Mouse (Mus musculus) limb, embryonic 14.5 days (tissue): ENCODE results near the gene Paqr4. TPM values are rescaled to one million over a fixed set of nuclear protein-coding genes. Genes with fewer than 3 reads are reported as not detected.
A peak's percentile ranks its signal among the peaks of the same experiment; 100 is the strongest.

ENCODE experiments used
- ATAC-seq: fragments of 200-750 bp; cut with Nextera tagmentation; 2 replicates; pipeline ENCODE4 v1.8.0; 2017; ENCODE audit warnings: low read depth, moderate number of reproducible peaks, moderate TSS enrichment; ENCODE audit not compliant: low FRiP score
- DNase-seq: peaks from one replicate; pipeline ENCODE4 v3.0.0-alpha.2; 2015; ENCODE audit warnings: low spot score
- H3K27ac ChIP-seq: fragments of 300-500 bp; sonication (generic); replicated peaks from 2 replicates; pipeline ENCODE4 v1.5.1; 2014; ENCODE audit warnings: low read depth, mild to moderate bottlenecking, low read length, moderate library complexity, mixed read lengths
- H3K27me3 ChIP-seq: fragments of 300-500 bp; sonication (generic); 2 replicates; pipeline ENCODE4 v1.6.1; 2014; ENCODE audit warnings: low read length, mixed read lengths; ENCODE audit not compliant: control insufficient read depth, insufficient read depth
- H3K36me3 ChIP-seq: fragments of 300-500 bp; sonication (generic); 2 replicates; pipeline ENCODE4 v1.6.1; 2014; ENCODE audit warnings: mild to moderate bottlenecking, low read length, moderate library complexity, mixed read lengths; ENCODE audit not compliant: control insufficient read depth, insufficient read depth
- H3K4me1 ChIP-seq: fragments of 300-500 bp; sonication (generic); 2 replicates; pipeline ENCODE4 v1.6.1; 2014; ENCODE audit warnings: antibody characterized with exemption, low read length, mixed read lengths; ENCODE audit not compliant: control insufficient read depth, insufficient read depth
- H3K4me2 ChIP-seq: fragments of 300-500 bp; sonication (generic); replicated peaks from 2 replicates; pipeline ENCODE4 v1.6.1; 2014; ENCODE audit warnings: low read depth, mild to moderate bottlenecking, low read length, moderate library complexity; ENCODE audit not compliant: severe bottlenecking
- H3K4me3 ChIP-seq: fragments of 300-500 bp; sonication (generic); replicated peaks from 2 replicates; pipeline ENCODE4 v1.5.1; 2014; ENCODE audit warnings: low read length
- H3K9ac ChIP-seq: fragments of 300-500 bp; sonication (generic); 2 replicates; pipeline ENCODE4 v1.6.1; 2014; ENCODE audit warnings: mild to moderate bottlenecking, low read depth, low read length, moderate library complexity; ENCODE audit not compliant: severe bottlenecking
- H3K9me3 ChIP-seq: fragments of 300-500 bp; sonication (generic); 2 replicates; pipeline ENCODE4 v1.6.1; 2016; ENCODE audit warnings: low read length; ENCODE audit not compliant: control insufficient read depth
- POLR2A ChIP-seq: fragments of 200-500 bp; IDR thresholded peaks from 2 replicates; pipeline ENCODE4 v1.8.0; 2012; ENCODE audit warnings: inconsistent platforms, mild to moderate bottlenecking, moderate library complexity, borderline replicate concordance; ENCODE audit not compliant: insufficient read depth, insufficient read length; ENCODE audit errors: extremely low read depth
- WGBS: fragments of 180-500 bp; shearing (Covaris S2); extraction: QIAGEN DNeasy Blood & Tissue Kit; methylation state at CpG from one replicate; pipeline ENCODE4 v1.1.7; 2014; 5-methylcytosine and 5-hydroxymethylcytosine counted together
- polyA plus RNA-seq, 2 experiments: library from polyadenylated mRNA; depleted of rRNA in 1 of 2; stranded (reverse) in 1 of 2; unstranded in 1 of 2; fragments of >200 nt; fragmentation: Nextera tagmentation in 1 of 2; extraction: Ambion mirVana in 1 of 2; gene quantifications; 2 replicates each; pipeline versions ENCODE4 v1.2.1 to v1.2.3; 2012 to 2014

Gene Paqr4
- polyA plus RNA-seq, 2 experiments, result 9.7 to 17.3 TPM

- Histone ChIP-seq H3K27me3 (peaks cover 27% of the 10 kb centered on the region), H3K27ac (no peak overlapping the region), H3K4me3 (peak overlapping the region; percentile 62), H3K9ac (peak overlapping the region; percentile 43), H3K9me3 (no peaks in the 10 kb centered on the region), H3K4me1 (peaks cover 7% of the 10 kb centered on the region; the same call in 1 of the 2 replicates), H3K4me2 (peak overlapping the region; percentile 99), H3K36me3 (no peaks in the 10 kb centered on the region)
- ATAC-seq (0 out of 2 replicates have a peak, but pooled peaks have one; percentile 20), DNase-seq (no peak)
- no peak for TF ChIP-seq POLR2A
- WGBS, result 1% methylated on average over 39 of the region's 101 CpGs
These were observed 41.3 kb downstream of the Paqr4 start for GRCm38 (mm10) chr17:23699131-23700077.

- peaks cover 23% of the 10 kb centered on the region for H3K27me3 ChIP-seq
- H3K27ac ChIP-seq, result no peak overlapping the region
- H3K9me3 ChIP-seq, result no peaks in the 10 kb centered on the region
- DNase-seq (no peak), ATAC-seq (no peak)
- no peak for TF ChIP-seq POLR2A
- WGBS, result 6% methylated on average over 3 of the region's 3 CpGs
- H3K4me3 ChIP-seq, result no peak overlapping the region
- H3K4me2 ChIP-seq, result no peak overlapping the region
- H3K4me1 ChIP-seq, result peaks cover 7% of the 10 kb centered on the region; the same call in 1 of the 2 replicates
- no peaks in the 10 kb centered on the region for H3K36me3 ChIP-seq
- H3K9ac ChIP-seq, result no peak overlapping the region
These were observed 44.9 kb downstream of the Paqr4 start for GRCm38 (mm10) chr17:23695801-23696200.

- ATAC-seq (no peak), DNase-seq (no peak)
- no peak for TF ChIP-seq POLR2A
- WGBS, result 53% methylated on average over 1 of the region's 1 CpGs
- peaks cover 12% of the 10 kb centered on the region for H3K27me3 ChIP-seq
- H3K9me3 ChIP-seq, result no peaks in the 10 kb centered on the region
- no peak overlapping the region for H3K27ac ChIP-seq
- H3K4me2 ChIP-seq, result no peak overlapping the region
- no peaks in the 10 kb centered on the region for H3K36me3 ChIP-seq
- H3K4me1 ChIP-seq, result peaks cover 7% of the 10 kb centered on the region; the same call in 1 of the 2 replicates
- H3K4me3 ChIP-seq, result no peak overlapping the region
- H3K9ac ChIP-seq, result no peak overlapping the region
These were observed 46.2 kb downstream of the Paqr4 start for GRCm38 (mm10) chr17:23694491-23694890.

Other genes with a start within 250 kb of the Paqr4 start
- 16.3 and 21.1 TPM in 2 replicates for gene Zfp213, start 176.6 kb downstream of the Paqr4 start, polyA plus RNA-seq (2012; rRNA removed)
- gene Zfp213, start 176.6 kb downstream of the Paqr4 start, polyA plus RNA-seq (2014; fragmentation: Nextera tagmentation; extraction: Ambion mirVana), result 17.4 and 18.1 TPM in 2 replicates
- gene Zfp13, start 141.4 kb downstream of the Paqr4 start, polyA plus RNA-seq (2012; rRNA removed), result 27.6 and 33.8 TPM in 2 replicates
- gene Zfp13, start 141.4 kb downstream of the Paqr4 start, polyA plus RNA-seq (2014; fragmentation: Nextera tagmentation; extraction: Ambion mirVana), result 16.2 and 16.3 TPM in 2 replicates
- gene Zscan10, start 140.0 kb downstream of the Paqr4 start, polyA plus RNA-seq (2012; rRNA removed), result 0.63 and 1.00 TPM in 2 replicates
- gene Zscan10, start 140.0 kb downstream of the Paqr4 start, polyA plus RNA-seq (2014; fragmentation: Nextera tagmentation; extraction: Ambion mirVana), result 0.33 TPM in 1 of 2 replicates, not detected in the other
- 1.0 and 1.4 TPM in 2 replicates for gene Mmp25, start 95.6 kb downstream of the Paqr4 start, polyA plus RNA-seq (2012; rRNA removed)
- gene Mmp25, start 95.6 kb downstream of the Paqr4 start, polyA plus RNA-seq (2014; fragmentation: Nextera tagmentation; extraction: Ambion mirVana), result 0.76 and 0.80 TPM in 2 replicates
- 1.6 and 2.8 TPM in 2 replicates for gene Bicdl2, start 80.4 kb downstream of the Paqr4 start, polyA plus RNA-seq (2012; rRNA removed)
- gene Bicdl2, start 80.4 kb downstream of the Paqr4 start, polyA plus RNA-seq (2014; fragmentation: Nextera tagmentation; extraction: Ambion mirVana), result 5.1 and 5.8 TPM in 2 replicates
- gene Hcfc1r1, start 67.3 kb downstream of the Paqr4 start, polyA plus RNA-seq (2012; rRNA removed), result 63.4 and 73.3 TPM in 2 replicates
- 85.3 and 85.4 TPM in 2 replicates for gene Hcfc1r1, start 67.3 kb downstream of the Paqr4 start, polyA plus RNA-seq (2014; fragmentation: Nextera tagmentation; extraction: Ambion mirVana)
- 45.5 and 51.2 TPM in 2 replicates for gene Thoc6, start 67.0 kb downstream of the Paqr4 start, polyA plus RNA-seq (2012; rRNA removed)
- gene Thoc6, start 67.0 kb downstream of the Paqr4 start, polyA plus RNA-seq (2014; fragmentation: Nextera tagmentation; extraction: Ambion mirVana), result 41.8 and 44.2 TPM in 2 replicates
- gene Tnfrsf12a, start 63.4 kb downstream of the Paqr4 start, polyA plus RNA-seq (2012; rRNA removed), result 13.6 and 16.1 TPM in 2 replicates
- 20.3 and 24.0 TPM in 2 replicates for gene Tnfrsf12a, start 63.4 kb downstream of the Paqr4 start, polyA plus RNA-seq (2014; fragmentation: Nextera tagmentation; extraction: Ambion mirVana)
- 13.6 and 14.0 TPM in 2 replicates for gene Cldn6, start 61.6 kb downstream of the Paqr4 start, polyA plus RNA-seq (2012; rRNA removed)
- gene Cldn6, start 61.6 kb downstream of the Paqr4 start, polyA plus RNA-seq (2014; fragmentation: Nextera tagmentation; extraction: Ambion mirVana), result 11.3 and 14.7 TPM in 2 replicates
- gene Cldn9, start 56.8 kb downstream of the Paqr4 start, polyA plus RNA-seq (2012; rRNA removed), result 4.0 and 5.1 TPM in 2 replicates
- gene Cldn9, start 56.8 kb downstream of the Paqr4 start, polyA plus RNA-seq (2014; fragmentation: Nextera tagmentation; extraction: Ambion mirVana), result 5.9 and 9.6 TPM in 2 replicates
- 4.4 and 4.6 TPM in 2 replicates for gene 1520401A03Rik, start 18.1 kb downstream of the Paqr4 start, polyA plus RNA-seq (2012; rRNA removed)
- 1.6 and 2.1 TPM in 2 replicates for gene 1520401A03Rik, start 18.1 kb downstream of the Paqr4 start, polyA plus RNA-seq (2014; fragmentation: Nextera tagmentation; extraction: Ambion mirVana)
- gene Pkmyt1, start 14.5 kb downstream of the Paqr4 start, polyA plus RNA-seq (2012; rRNA removed), result 81.7 and 105 TPM in 2 replicates
- gene Pkmyt1, start 14.5 kb downstream of the Paqr4 start, polyA plus RNA-seq (2014; fragmentation: Nextera tagmentation; extraction: Ambion mirVana), result 46.4 and 47.5 TPM in 2 replicates
- gene Kremen2, start 5.0 kb upstream of the Paqr4 start, polyA plus RNA-seq (2012; rRNA removed), result 40.1 and 50.6 TPM in 2 replicates
- 42.4 and 42.6 TPM in 2 replicates for gene Kremen2, start 5.0 kb upstream of the Paqr4 start, polyA plus RNA-seq (2014; fragmentation: Nextera tagmentation; extraction: Ambion mirVana)
- gene Flywch1, start 30.7 kb upstream of the Paqr4 start, polyA plus RNA-seq (2012; rRNA removed), result 47.1 and 58.5 TPM in 2 replicates
- gene Flywch1, start 30.7 kb upstream of the Paqr4 start, polyA plus RNA-seq (2014; fragmentation: Nextera tagmentation; extraction: Ambion mirVana), result 66.2 and 74.8 TPM in 2 replicates
- gene Flywch2, start 45.2 kb upstream of the Paqr4 start, polyA plus RNA-seq (2012; rRNA removed), result 46.3 and 50.8 TPM in 2 replicates
- gene Flywch2, start 45.2 kb upstream of the Paqr4 start, polyA plus RNA-seq (2014; fragmentation: Nextera tagmentation; extraction: Ambion mirVana), result 41.2 and 47.5 TPM in 2 replicates
- 654 and 850 TPM in 2 replicates for gene Srrm2, start 49.7 kb upstream of the Paqr4 start, polyA plus RNA-seq (2012; rRNA removed)
- gene Srrm2, start 49.7 kb upstream of the Paqr4 start, polyA plus RNA-seq (2014; fragmentation: Nextera tagmentation; extraction: Ambion mirVana), result 406 and 466 TPM in 2 replicates
- gene Elob, start 88.3 kb upstream of the Paqr4 start, polyA plus RNA-seq (2012; rRNA removed), result 739 and 935 TPM in 2 replicates
- gene Elob, start 88.3 kb upstream of the Paqr4 start, polyA plus RNA-seq (2014; fragmentation: Nextera tagmentation; extraction: Ambion mirVana), result 1,204 and 1,221 TPM in 2 replicates
- gene Prss33, start 95.2 kb upstream of the Paqr4 start, polyA plus RNA-seq (2012; rRNA removed), result 0.12 and 0.14 TPM in 2 replicates
- not detected in 2 replicates for gene Prss33, start 95.2 kb upstream of the Paqr4 start, polyA plus RNA-seq (2014; fragmentation: Nextera tagmentation; extraction: Ambion mirVana)
- gene Prss32, start 103.0 kb upstream of the Paqr4 start, polyA plus RNA-seq (2012; rRNA removed), result 0.06 TPM in 1 of 2 replicates, not detected in the other
- not detected in 2 replicates for gene Prss32, start 103.0 kb upstream of the Paqr4 start, polyA plus RNA-seq (2014; fragmentation: Nextera tagmentation; extraction: Ambion mirVana)
- gene Prss41, start 103.3 kb upstream of the Paqr4 start, polyA plus RNA-seq (2012; rRNA removed), result 1.6 and 2.1 TPM in 2 replicates
- gene Prss41, start 103.3 kb upstream of the Paqr4 start, polyA plus RNA-seq (2014; fragmentation: Nextera tagmentation; extraction: Ambion mirVana), result 0.28 and 0.78 TPM in 2 replicates
- gene Prss21, start 127.2 kb upstream of the Paqr4 start, polyA plus RNA-seq (2012; rRNA removed), result not detected in 2 replicates
- not detected in 2 replicates for gene Prss21, start 127.2 kb upstream of the Paqr4 start, polyA plus RNA-seq (2014; fragmentation: Nextera tagmentation; extraction: Ambion mirVana)
- gene Dcpp1, start 140.0 kb upstream of the Paqr4 start, polyA plus RNA-seq (2012; rRNA removed), result not detected in 2 replicates
- gene Dcpp1, start 140.0 kb upstream of the Paqr4 start, polyA plus RNA-seq (2014; fragmentation: Nextera tagmentation; extraction: Ambion mirVana), result not detected in 2 replicates
- gene Dcpp2, start 140.0 kb upstream of the Paqr4 start, polyA plus RNA-seq (2012; rRNA removed), result not detected in 2 replicates
- not detected in 2 replicates for gene Dcpp2, start 140.0 kb upstream of the Paqr4 start, polyA plus RNA-seq (2014; fragmentation: Nextera tagmentation; extraction: Ambion mirVana)
- not detected in 2 replicates for gene Dcpp3, start 176.6 kb upstream of the Paqr4 start, polyA plus RNA-seq (2012; rRNA removed)
- not detected in 2 replicates for gene Dcpp3, start 176.6 kb upstream of the Paqr4 start, polyA plus RNA-seq (2014; fragmentation: Nextera tagmentation; extraction: Ambion mirVana)
- gene Sbp, start 200.8 kb upstream of the Paqr4 start, polyA plus RNA-seq (2012; rRNA removed), result not detected in 2 replicates
- not detected in 2 replicates for gene Sbp, start 200.8 kb upstream of the Paqr4 start, polyA plus RNA-seq (2014; fragmentation: Nextera tagmentation; extraction: Ambion mirVana)
- 0.24 TPM in 1 of 2 replicates, not detected in the other for gene Sbpl, start 214.4 kb upstream of the Paqr4 start, polyA plus RNA-seq (2012; rRNA removed)
- not detected in 2 replicates for gene Sbpl, start 214.4 kb upstream of the Paqr4 start, polyA plus RNA-seq (2014; fragmentation: Nextera tagmentation; extraction: Ambion mirVana)
- gene Prss30, start 239.7 kb upstream of the Paqr4 start, polyA plus RNA-seq (2012; rRNA removed), result 0.06 TPM in 1 of 2 replicates, not detected in the other
- not detected in 2 replicates for gene Prss30, start 239.7 kb upstream of the Paqr4 start, polyA plus RNA-seq (2014; fragmentation: Nextera tagmentation; extraction: Ambion mirVana)